Mouse (Mus musculus) cortical plate, adult 2 months (tissue): ENCODE measurements around the gene Nr2f2.

ENCODE experiments used
- CTCF ChIP-seq: fragments of 200-500 bp; IDR thresholded peaks from 2 replicates; pipeline ENCODE4 v1.5.1; 2011; ENCODE audit warnings: mild to moderate bottlenecking, control low read depth, low read length; ENCODE audit not compliant: insufficient read depth; ENCODE audit errors: extremely low read depth
- POLR2A ChIP-seq: fragments of 200-500 bp; IDR thresholded peaks from 2 replicates; pipeline ENCODE4 v1.6.1; 2011; ENCODE audit warnings: mild to moderate bottlenecking, low read length, control low read depth; ENCODE audit not compliant: insufficient read depth; ENCODE audit errors: extremely low read depth

- no peak for TF ChIP-seq CTCF
- no peak for TF ChIP-seq POLR2A
Observed at GRCm38 (mm10) chr7:70409890-70410289, 43.4 kb upstream of the Nr2f2 start.
